Mouse (Mus musculus) erythroblast, adult 5-6 weeks (primary cell): ENCODE data around the gene Dlgap3. TPM values are rescaled to one million over a fixed set of nuclear protein-coding genes. Genes with fewer than 3 reads are reported as not detected.

Source experiments
- ATAC-seq: replicated peaks from 2 replicates; pipeline ENCODE4 v1.8.0; 2016; ENCODE audit warnings: moderate number of reproducible peaks, mild to moderate bottlenecking, moderate TSS enrichment, inconsistent platforms; ENCODE audit not compliant: poor library complexity, low FRiP score, severe bottlenecking
- total RNA-seq, 2 experiments: library from RNA; stranded (forward) in 1 of 2; stranded (reverse) in 1 of 2; fragments of 150-400 nt in 1 of 2; fragments of 200-764, 138-1000 nt in 1 of 2; gene quantifications; 2 replicates each; pipeline versions ENCODE4 v1.2.3 to v1.2.4; 2015 to 2017; ENCODE audit warnings: low replicate concordance in 2 of 2

The Dlgap3 gene
- total RNA-seq, 2 experiments from 2014 or later: not detected

GRCm38 (mm10) chr4:127249701-127250349 lies 80.8 kb downstream of the Dlgap3 start:
- peak; percentile 91 for ATAC-seq

- ATAC-seq: no peak
These were observed 83.1 kb downstream of the Dlgap3 start for GRCm38 (mm10) chr4:127251963-127252585.

GRCm38 (mm10) chr4:127256739-127257138 lies 87.7 kb downstream of the Dlgap3 start:
- no peak for ATAC-seq

GRCm38 (mm10) chr4:127258186-127258897 lies 89.3 kb downstream of the Dlgap3 start:
- ATAC-seq: no peak

GRCm38 (mm10) chr4:127261601-127262000 lies 92.6 kb downstream of the Dlgap3 start:
- no peak for ATAC-seq

GRCm38 (mm10) chr4:127263438-127264182 lies 94.6 kb downstream of the Dlgap3 start:
- no peak for ATAC-seq

- ATAC-seq: no peak
These were observed 95.2 kb downstream of the Dlgap3 start for GRCm38 (mm10) chr4:127264183-127264554.

GRCm38 (mm10) chr4:127278451-127279001 lies 109.5 kb downstream of the Dlgap3 start:
- no peak for ATAC-seq

- ATAC-seq: no peak
These were observed 110.2 kb downstream of the Dlgap3 start for GRCm38 (mm10) chr4:127279241-127279640.

Other genes starting within 250 kb of the Dlgap3 start
- 11.7 and 12.1 TPM in 2 replicates for gene Zmym4, start 201.1 kb upstream of the Dlgap3 start, total RNA-seq (2015; ENCODE audit: low replicate concordance)
- 7.5 and 9.6 TPM in 2 replicates for gene Zmym4, start 201.1 kb upstream of the Dlgap3 start, total RNA-seq (2017; ENCODE audit: low replicate concordance)
- gene Sfpq, start 147.9 kb upstream of the Dlgap3 start, total RNA-seq (2015; ENCODE audit: low replicate concordance): 235 and 246 TPM in 2 replicates
- 508 and 629 TPM in 2 replicates for gene Sfpq, start 147.9 kb upstream of the Dlgap3 start, total RNA-seq (2017; ENCODE audit: low replicate concordance)
- 8.2 and 12.7 TPM in 2 replicates for gene Zmym1, start 108.1 kb upstream of the Dlgap3 start, total RNA-seq (2015; ENCODE audit: low replicate concordance)
- 23.1 and 25.7 TPM in 2 replicates for gene Zmym1, start 108.1 kb upstream of the Dlgap3 start, total RNA-seq (2017; ENCODE audit: low replicate concordance)
- gene Zmym6, start 91.8 kb upstream of the Dlgap3 start, total RNA-seq (2015; ENCODE audit: low replicate concordance): 0.19 and 1.9 TPM in 2 replicates
- gene Zmym6, start 91.8 kb upstream of the Dlgap3 start, total RNA-seq (2017; ENCODE audit: low replicate concordance): 3.1 and 3.3 TPM in 2 replicates
- gene Tmem35b, start 45.5 kb upstream of the Dlgap3 start, total RNA-seq (2015; ENCODE audit: low replicate concordance): 0.77 and 7.7 TPM in 2 replicates
- 1.1 and 2.8 TPM in 2 replicates for gene Tmem35b, start 45.5 kb upstream of the Dlgap3 start, total RNA-seq (2017; ENCODE audit: low replicate concordance)
- 4.8 and 11.1 TPM in 2 replicates for gene Smim12, start 74.6 kb downstream of the Dlgap3 start, total RNA-seq (2015; ENCODE audit: low replicate concordance)
- 4.7 and 4.9 TPM in 2 replicates for gene Smim12, start 74.6 kb downstream of the Dlgap3 start, total RNA-seq (2017; ENCODE audit: low replicate concordance)
- not detected in 2 replicates for gene Gja4, start 144.8 kb downstream of the Dlgap3 start, total RNA-seq (2015; ENCODE audit: low replicate concordance)
- gene Gja4, start 144.8 kb downstream of the Dlgap3 start, total RNA-seq (2017; ENCODE audit: low replicate concordance): not detected in 2 replicates
- 0.84 TPM in 1 of 2 replicates, not detected in the other for gene Gjb3, start 161.6 kb downstream of the Dlgap3 start, total RNA-seq (2015; ENCODE audit: low replicate concordance)
- 2.4 TPM in 1 of 2 replicates, not detected in the other for gene Gjb3, start 161.6 kb downstream of the Dlgap3 start, total RNA-seq (2017; ENCODE audit: low replicate concordance)
- gene Gjb4, start 184.9 kb downstream of the Dlgap3 start, total RNA-seq (2015; ENCODE audit: low replicate concordance): not detected in 2 replicates
- not detected in 2 replicates for gene Gjb4, start 184.9 kb downstream of the Dlgap3 start, total RNA-seq (2017; ENCODE audit: low replicate concordance)
- not detected in 2 replicates for gene Gjb5, start 189.0 kb downstream of the Dlgap3 start, total RNA-seq (2015; ENCODE audit: low replicate concordance)
- gene Gjb5, start 189.0 kb downstream of the Dlgap3 start, total RNA-seq (2017; ENCODE audit: low replicate concordance): not detected in 2 replicates